8 mouse cellular contexts compared by ENCODE assay signal in the genomic region with DNA sequence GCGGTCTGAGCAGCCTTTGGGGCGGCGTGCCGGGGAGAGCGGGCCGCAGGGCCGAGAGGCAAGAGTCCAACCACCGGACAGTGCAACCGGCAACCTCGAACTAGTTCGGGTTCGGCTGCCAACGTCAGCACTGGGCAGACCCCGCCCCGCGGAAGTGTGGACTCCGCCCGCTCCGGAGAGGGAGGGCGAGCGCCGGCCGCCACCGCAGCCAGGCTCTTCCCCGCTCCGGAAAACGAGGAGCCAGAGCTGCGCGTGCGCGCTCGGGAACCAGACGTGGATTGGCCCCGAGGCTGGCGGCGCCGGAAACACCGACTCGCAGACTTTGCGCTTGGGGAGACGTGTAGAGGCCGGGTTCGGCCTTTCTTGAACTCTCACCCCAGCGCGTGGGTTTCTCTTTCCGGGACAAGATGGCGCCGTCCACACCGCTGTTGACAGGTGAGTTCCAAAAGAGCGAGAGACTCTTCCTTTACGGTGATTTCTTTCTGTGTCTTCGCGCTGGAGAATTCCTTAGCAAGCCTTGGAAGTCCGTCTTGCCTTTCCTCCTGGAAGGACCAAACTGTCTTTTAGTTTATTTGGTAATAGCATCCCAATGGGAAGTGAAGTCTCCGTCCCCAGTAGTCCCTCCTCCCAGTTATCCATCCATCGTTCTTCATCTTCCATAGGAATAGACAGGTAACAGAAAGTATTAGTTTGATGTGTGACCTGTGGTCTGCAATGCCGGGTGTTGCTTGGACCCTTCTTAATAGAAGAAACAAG. TPM values are rescaled to one million over a fixed set of nuclear protein-coding genes. Genes with fewer than 3 reads are reported as not detected.
DNase-seq lines count a peak whose midpoint lies in the region; ATAC-seq and TF ChIP-seq lines count a peak whose summit lies in the region.

Gene Eif2a, plus strand, starts transcription at position 170 of the 756 bp plus-strand sequence.
Gene Serp1, minus strand, starts transcription at position 241 of the 756 bp plus-strand sequence.

- TF ChIP-seq CTCF in bone marrow macrophage, adult 2 months (IDR thresholded peaks at IDR 0.05; ENCODE audit: low read depth, low read length), result no peak
- TF ChIP-seq CTCF in embryonic fibroblast, embryonic 13.5 days (IDR thresholded peaks at IDR 0.05; ENCODE audit: borderline replicate concordance, insufficient read depth, low read length), result no peak

- H3K4me1 ChIP-seq in bone marrow macrophage, adult 2 months (ENCODE audit: control insufficient read depth, insufficient read depth, low read length), result peaks cover 18% of the 10 kb centered on the region
- no peaks in the 10 kb centered on the region; the same call in 1 of the 2 replicates for H3K4me1 ChIP-seq in embryonic fibroblast, embryonic 13.5 days (ENCODE audit: control insufficient read depth, insufficient read depth, low read length)
- H3K4me1 ChIP-seq in kidney, embryonic 14.5 days (ENCODE audit: control insufficient read depth, insufficient read depth, low read length), result no peaks in the 10 kb centered on the region
- H3K4me1 ChIP-seq in limb, embryonic 15.5 days, result peaks cover 8% of the 10 kb centered on the region; the same call in 1 of the 2 replicates

- peak within 1 kb of the TSS; percentile 55 for H3K4me2 ChIP-seq in kidney, embryonic 14.5 days (replicated peaks; ENCODE audit: low read depth, low read length)
- peak within 1 kb of the TSS; percentile 45 for H3K4me2 ChIP-seq in limb, embryonic 15.5 days

- no peak for TF ChIP-seq POLR2A in bone marrow macrophage, adult 2 months (IDR thresholded peaks at IDR 0.05; ENCODE audit: borderline replicate concordance, low read depth, low read length)
- TF ChIP-seq POLR2A in embryonic fibroblast, embryonic 13.5 days (IDR thresholded peaks at IDR 0.05; ENCODE audit: low read depth, low read length), result peak; percentile 98

- peak; percentile 99 for DNase-seq in A20 (ENCODE audit: low read depth, low spot score)
- peak; percentile 99 for DNase-seq in heart, adult 9 months (ENCODE audit: low spot score in 2 of 2)
- peak; percentile 97 to 98 for DNase-seq in monocyte, adult 2 months (ENCODE audit: low read depth in 1 of 2, low spot score in 2 of 2)
- DNase-seq in spleen, postnatal 36 days (ENCODE audit: low spot score in 2 of 2), result peak; percentile 99 to 100

- peaks cover 27% of the 10 kb centered on the region for H3K36me3 ChIP-seq in kidney, embryonic 14.5 days (ENCODE audit: control insufficient read depth, insufficient read depth, low read length)
- H3K36me3 ChIP-seq in limb, embryonic 15.5 days, result peaks cover 23% of the 10 kb centered on the region

- H3K9me3 ChIP-seq in kidney, embryonic 14.5 days (ENCODE audit: control insufficient read depth, low read length), result no peaks in the 10 kb centered on the region
- no peaks in the 10 kb centered on the region for H3K9me3 ChIP-seq in limb, embryonic 15.5 days

- no peaks in the 10 kb centered on the region for H3K27me3 ChIP-seq in kidney, embryonic 14.5 days (ENCODE audit: control insufficient read depth, insufficient read depth, low read length)
- no peaks in the 10 kb centered on the region for H3K27me3 ChIP-seq in limb, embryonic 15.5 days

- H3K4me3 ChIP-seq in bone marrow macrophage, adult 2 months (ENCODE audit: insufficient read depth, low read length), result peak within 1 kb of the TSS; percentile 98
- H3K4me3 ChIP-seq in embryonic fibroblast, embryonic 13.5 days (ENCODE audit: insufficient read depth, low read length), result peak within 1 kb of the TSS; percentile 92
- H3K4me3 ChIP-seq in kidney, embryonic 14.5 days (ENCODE audit: low read length), result peak within 1 kb of the TSS; percentile 93
- peak within 1 kb of the TSS; percentile 99 for H3K4me3 ChIP-seq in limb, embryonic 15.5 days

- under 1% methylated on average over 55 of the region's 57 CpGs for WGBS in kidney, embryonic 14.5 days
- under 1% methylated on average over 57 of the region's 57 CpGs for WGBS in limb, embryonic 15.5 days

- ATAC-seq in kidney, embryonic 14.5 days (ENCODE audit: low FRiP score, low TSS enrichment), result peak; percentile 99
- peak; percentile 99 for ATAC-seq in limb, embryonic 15.5 days (ENCODE audit: insufficient number of reproducible peaks, low FRiP score, low TSS enrichment, low read depth)

- peak within 1 kb of the TSS; percentile 92 for H3K9ac ChIP-seq in kidney, embryonic 14.5 days (ENCODE audit: low read depth, low read length)
- peak within 1 kb of the TSS; percentile 99 for H3K9ac ChIP-seq in limb, embryonic 15.5 days

- peak within 1 kb of the TSS; percentile 80 for H3K27ac ChIP-seq in bone marrow macrophage, adult 2 months (ENCODE audit: insufficient read depth, low read depth, low read length)
- peak within 1 kb of the TSS; percentile 56 for H3K27ac ChIP-seq in embryonic fibroblast, embryonic 13.5 days (ENCODE audit: insufficient read depth, low read length)
- H3K27ac ChIP-seq in kidney, embryonic 14.5 days (ENCODE audit: low read depth, low read length), result peak within 1 kb of the TSS; percentile 89
- H3K27ac ChIP-seq in limb, embryonic 15.5 days, result peak within 1 kb of the TSS; percentile 94

RNA-seq across cellular contexts. Expression of gene Eif2a, which starts in this region (rescaled TPM):
- polyA plus RNA-seq in bone marrow macrophage, adult 2 months (2012; ENCODE audit: insufficient read depth, insufficient read length, missing spikeins), result 102 and 111 TPM in 2 replicates
- 85.3 and 107 TPM in 2 replicates for polyA plus RNA-seq in embryonic fibroblast, embryonic 13.5 days (2011; ENCODE audit: insufficient read length, low read depth, missing spikeins)
- polyA plus RNA-seq in kidney, embryonic 14.5 days (2014; fragmentation: Nextera tagmentation; extraction: Ambion mirVana), result 71.1 and 72.0 TPM in 2 replicates
- 46.8 and 49.6 TPM in 2 replicates for polyA plus RNA-seq in limb, embryonic 15.5 days (2015; fragmentation: Nextera tagmentation; extraction: Ambion mirVana)

RNA-seq across cellular contexts. Expression of gene Serp1, which starts in this region (rescaled TPM):
- polyA plus RNA-seq in bone marrow macrophage, adult 2 months (2012; ENCODE audit: insufficient read depth, insufficient read length, missing spikeins), result 306 and 329 TPM in 2 replicates
- 105 and 131 TPM in 2 replicates for polyA plus RNA-seq in embryonic fibroblast, embryonic 13.5 days (2011; ENCODE audit: insufficient read length, low read depth, missing spikeins)
- 99.5 and 130 TPM in 2 replicates for polyA plus RNA-seq in kidney, embryonic 14.5 days (2014; fragmentation: Nextera tagmentation; extraction: Ambion mirVana)
- polyA plus RNA-seq in limb, embryonic 15.5 days (2015; fragmentation: Nextera tagmentation; extraction: Ambion mirVana), result 191 and 192 TPM in 2 replicates

Comparison
In these comparisons a context has a peak if more than half of its experiments do, and no peak if none do; other contexts are left out.
1. Peak in every context shown above with its lines: DNase-seq, ATAC-seq, H3K4me3 ChIP-seq and H3K27ac ChIP-seq.